Mouse (Mus musculus): ENCODE measurements around the gene Slc22a15.
"Not testable (repeated sequence)": the region's sequence is repeated elsewhere in the genome, so short reads cannot be mapped to it uniquely, and the experiment has no call there.

The Slc22a15 gene

GRCm38 (mm10) chr3:101860151-101860550, 64.1 kb downstream of the Slc22a15 start:
- DNase-seq: no peak

GRCm38 (mm10) chr3:101859740-101860139, 64.5 kb downstream of the Slc22a15 start:
- DNase-seq: no peak

- no peak for DNase-seq
Observed at GRCm38 (mm10) chr3:101854075-101854474, 70.2 kb downstream of the Slc22a15 start.

GRCm38 (mm10) chr3:101851363-101851762, 72.9 kb downstream of the Slc22a15 start:
- DNase-seq: no peak

- no peak for DNase-seq
Observed at GRCm38 (mm10) chr3:101848816-101849215, 75.4 kb downstream of the Slc22a15 start, which contains the start of gene Mab21l3. Gene Mab21l3, minus strand, starts transcription at chr3:101848959.

GRCm38 (mm10) chr3:101846096-101846495, 78.2 kb downstream of the Slc22a15 start:
- DNase-seq: no peak

- no peak for DNase-seq
Observed at GRCm38 (mm10) chr3:101842372-101843094, 81.7 kb downstream of the Slc22a15 start.

GRCm38 (mm10) chr3:101839327-101839726, 84.9 kb downstream of the Slc22a15 start:
- DNase-seq: no peak

GRCm38 (mm10) chr3:101836971-101837370, 87.3 kb downstream of the Slc22a15 start:
- no peak for DNase-seq

- no peak for DNase-seq
Observed at GRCm38 (mm10) chr3:101836532-101836931, 87.7 kb downstream of the Slc22a15 start.

- DNase-seq: peak in 1 of 2 experiments; percentile 39
Observed at GRCm38 (mm10) chr3:101836045-101836444, 88.2 kb downstream of the Slc22a15 start.

GRCm38 (mm10) chr3:101831189-101831858, 92.9 kb downstream of the Slc22a15 start:
- DNase-seq: no peak

GRCm38 (mm10) chr3:101829881-101830616, 94.2 kb downstream of the Slc22a15 start:
- no peak for DNase-seq

- DNase-seq: no peak
Observed at GRCm38 (mm10) chr3:101828595-101828994, 95.7 kb downstream of the Slc22a15 start.

- DNase-seq: no peak
Observed at GRCm38 (mm10) chr3:101827220-101827715, 97.0 kb downstream of the Slc22a15 start.

- DNase-seq: no peak
Observed at GRCm38 (mm10) chr3:101824338-101824737, 99.9 kb downstream of the Slc22a15 start.

- DNase-seq: no peak
Observed at GRCm38 (mm10) chr3:101822052-101822451, 102.2 kb downstream of the Slc22a15 start.

GRCm38 (mm10) chr3:101820708-101821107, 103.5 kb downstream of the Slc22a15 start:
- not testable (repeated sequence) for DNase-seq

GRCm38 (mm10) chr3:101816006-101816405, 108.2 kb downstream of the Slc22a15 start:
- DNase-seq: no peak

- DNase-seq: no peak
Observed at GRCm38 (mm10) chr3:101814790-101815189, 109.5 kb downstream of the Slc22a15 start.

GRCm38 (mm10) chr3:101812341-101812962, 111.8 kb downstream of the Slc22a15 start:
- DNase-seq: peak; percentile 85 to 86

GRCm38 (mm10) chr3:101811931-101812330, 112.3 kb downstream of the Slc22a15 start:
- no peak for DNase-seq

GRCm38 (mm10) chr3:101807646-101808045, 116.6 kb downstream of the Slc22a15 start:
- DNase-seq: peak; percentile 85 to 86

All from cerebellum, postnatal 25 days (tissue).